Mouse (Mus musculus): ENCODE measurements around the gene Slc26a9.

GRCm38 (mm10) chr1:131811393-131811792, 67.6 kb downstream of the Slc26a9 start:
- TF ChIP-seq CTCF (conservative IDR thresholded peaks at IDR 0.05; ENCODE audit: low read length) = no peak
- no peak for TF ChIP-seq POU5F1 (IDR thresholded peaks at IDR 0.05; ENCODE audit: borderline replicate concordance, low read length)

All from E14TG2a.4 (cell line).